Mouse (Mus musculus) MEL (cell line): Measurements from ENCODE around the gene Gipc1. TPM values are rescaled to one million over a fixed set of nuclear protein-coding genes. Genes with fewer than 3 reads are reported as not detected.

ENCODE experiments used
- DNase-seq: peaks from one replicate; pipeline ENCODE4 v3.0.0; 2011; ENCODE audit warnings: low read depth, low spot score
- H3K27ac ChIP-seq: 2 replicates; pipeline ENCODE4 v1.5.1; 2012; ENCODE audit warnings: low read depth, mild to moderate bottlenecking, control low read depth, low read length, moderate library complexity; ENCODE audit not compliant: control insufficient read depth
- H3K27me3 ChIP-seq, 2 experiments: fragments of 150-350 bp in 1 of 2; sonication (generic) in 1 of 2; 2 replicates each; pipeline ENCODE4 v1.6.1; 2012; ENCODE audit warnings: low read length in 2 of 2, mild to moderate bottlenecking in 2 of 2, improper control_type of control experiment in 1 of 2, moderate library complexity in 1 of 2; ENCODE audit not compliant: insufficient read depth in 2 of 2, control insufficient read depth in 1 of 2
- H3K36me3 ChIP-seq, 2 experiments: 2 replicates each; pipeline ENCODE4 v1.6.1; 2012 to 2014; ENCODE audit warnings: low read length in 2 of 2, improper control_type of control experiment in 1 of 2, inconsistent platforms in 1 of 2, mild to moderate bottlenecking in 1 of 2; ENCODE audit not compliant: insufficient read depth in 2 of 2, control insufficient read depth in 1 of 2
- H3K4me1 ChIP-seq, 2 experiments: fragments of 150-350 bp in 1 of 2; sonication (generic) in 1 of 2; 2 replicates each; pipeline ENCODE4 v1.6.1; 2012; ENCODE audit warnings: low read length in 2 of 2, improper control_type of control experiment in 1 of 2, mild to moderate bottlenecking in 1 of 2; ENCODE audit not compliant: insufficient read depth in 2 of 2, control insufficient read depth in 1 of 2
- H3K4me3 ChIP-seq, 2 experiments: fragments of 150-350 bp in 1 of 2; sonication (generic) in 1 of 2; 2 replicates each; pipeline ENCODE4 v1.5.1; 2012; ENCODE audit warnings: low read depth in 2 of 2, low read length in 2 of 2, mild to moderate bottlenecking in 2 of 2, moderate library complexity in 2 of 2, control low read depth in 1 of 2, improper control_type of control experiment in 1 of 2; ENCODE audit not compliant: control insufficient read depth in 1 of 2, insufficient read depth in 1 of 2
- H3K79me2 ChIP-seq: 2 replicates; pipeline ENCODE4 v1.6.1; 2012; ENCODE audit warnings: mild to moderate bottlenecking, low read length, moderate library complexity; ENCODE audit not compliant: control insufficient read depth, poor library complexity, insufficient read depth
- H3K9ac ChIP-seq: 2 replicates; pipeline ENCODE4 v1.6.1; 2012; ENCODE audit warnings: low read depth, mild to moderate bottlenecking, control low read depth, low read length, moderate library complexity; ENCODE audit not compliant: control insufficient read depth, poor library complexity, severe bottlenecking
- H3K9me3 ChIP-seq: fragments of 150-350 bp; sonication (generic); replicated peaks from 2 replicates; pipeline ENCODE4 v1.6.1; 2012; ENCODE audit warnings: mild to moderate bottlenecking, low read length, improper control_type of control experiment, moderate library complexity; ENCODE audit not compliant: insufficient read depth
- BHLHE40 ChIP-seq: IDR thresholded peaks from 2 replicates; pipeline ENCODE4 v1.6.1; 2012; ENCODE audit warnings: low read depth, mild to moderate bottlenecking, inconsistent platforms, low read length, improper control_type of control experiment, borderline replicate concordance
- CHD1 ChIP-seq: IDR thresholded peaks from 2 replicates; pipeline ENCODE4 v1.6.1; 2012; ENCODE audit warnings: low read depth, mild to moderate bottlenecking, inconsistent platforms, low read length, improper control_type of control experiment
- CHD2 ChIP-seq: IDR thresholded peaks from 2 replicates; pipeline ENCODE4 v1.6.1; 2011; ENCODE audit warnings: low read length, improper control_type of control experiment
- CTCF ChIP-seq, 3 experiments: IDR thresholded peaks in 2 of 3; conservative IDR thresholded peaks in 1 of 3; 2 replicates each; pipeline ENCODE4 v1.5.1; 2011 to 2012; ENCODE audit warnings: low read length in 3 of 3, low read depth in 2 of 3, mild to moderate bottlenecking in 2 of 3, improper control_type of control experiment in 1 of 3, inconsistent platforms in 1 of 3, mixed read lengths in 1 of 3, moderate library complexity in 1 of 3; ENCODE audit not compliant: control insufficient read depth in 1 of 3, insufficient read depth in 1 of 3, poor library complexity in 1 of 3, severe bottlenecking in 1 of 3
- E2F4 ChIP-seq: IDR thresholded peaks from 2 replicates; pipeline ENCODE4 v1.6.1; 2011; ENCODE audit warnings: low read depth, low read length, improper control_type of control experiment, borderline replicate concordance
- EP300 ChIP-seq, 2 experiments: IDR thresholded peaks; 2 replicates each; pipeline ENCODE4 v1.6.1; 2011; ENCODE audit warnings: improper control_type of control experiment in 2 of 2, low read length in 2 of 2, low read depth in 1 of 2, mild to moderate bottlenecking in 1 of 2
- JUND ChIP-seq: IDR thresholded peaks from 2 replicates; pipeline ENCODE4 v1.6.1; 2011; ENCODE audit warnings: low read depth, mild to moderate bottlenecking, improper control_type of control experiment, low read length
- KAT2A ChIP-seq: conservative IDR thresholded peaks from 2 replicates; pipeline ENCODE4 v1.6.1; 2012; ENCODE audit warnings: low read depth, low read length, improper control_type of control experiment, inconsistent platforms
- MAFK ChIP-seq: IDR thresholded peaks from 2 replicates; pipeline ENCODE4 v1.6.1; 2011; ENCODE audit warnings: low read depth, mild to moderate bottlenecking, low read length, improper control_type of control experiment, borderline replicate concordance
- MAZ ChIP-seq: IDR thresholded peaks from 2 replicates; pipeline ENCODE4 v1.6.1; 2012; ENCODE audit warnings: low read depth, mild to moderate bottlenecking, inconsistent platforms, low read length, improper control_type of control experiment
- MEF2A ChIP-seq: IDR thresholded peaks from 2 replicates; pipeline ENCODE4 v1.6.1; 2014; ENCODE audit warnings: low read depth, mild to moderate bottlenecking, inconsistent platforms, low read length, improper control_type of control experiment; ENCODE audit not compliant: poor library complexity, insufficient replicate concordance, severe bottlenecking; ENCODE audit errors: extremely low read depth
- MYC ChIP-seq: IDR thresholded peaks from 2 replicates; pipeline ENCODE4 v1.6.1; 2011; ENCODE audit warnings: low read depth, mild to moderate bottlenecking, low read length, improper control_type of control experiment, moderate library complexity
- POLR2A ChIP-seq, 2 experiments: IDR thresholded peaks; 2 replicates each; pipeline ENCODE4 v1.6.1; 2011 to 2012; ENCODE audit warnings: low read length in 2 of 2, mild to moderate bottlenecking in 2 of 2, control low read depth in 1 of 2, improper control_type of control experiment in 1 of 2, low read depth in 1 of 2, moderate library complexity in 1 of 2; ENCODE audit not compliant: control insufficient read depth in 1 of 2, insufficient read depth in 1 of 2, poor library complexity in 1 of 2
- SMC3 ChIP-seq: IDR thresholded peaks from 2 replicates; pipeline ENCODE4 v1.6.1; 2011; ENCODE audit warnings: low read depth, low read length, improper control_type of control experiment
- TBP ChIP-seq: IDR thresholded peaks from 2 replicates; pipeline ENCODE4 v1.8.0; 2011; ENCODE audit warnings: low read depth, low read length, improper control_type of control experiment
- TCF12 ChIP-seq: IDR thresholded peaks from 2 replicates; pipeline ENCODE4 v1.6.1; 2014; ENCODE audit warnings: low read depth, mild to moderate bottlenecking, inconsistent platforms, low read length, improper control_type of control experiment, moderate library complexity
- UBTF ChIP-seq: IDR thresholded peaks from 2 replicates; pipeline ENCODE4 v1.6.1; 2012; ENCODE audit warnings: low read depth, mild to moderate bottlenecking, inconsistent platforms, low read length, improper control_type of control experiment, moderate library complexity, borderline replicate concordance; ENCODE audit not compliant: insufficient read depth
- USF1 ChIP-seq: IDR thresholded peaks from 2 replicates; pipeline ENCODE4 v1.6.1; 2014; ENCODE audit warnings: low read depth, mild to moderate bottlenecking, inconsistent platforms, low read length, improper control_type of control experiment, moderate library complexity
- USF2 ChIP-seq, 2 experiments: IDR thresholded peaks; 2 replicates each; pipeline ENCODE4 v1.6.1; 2011 to 2012; ENCODE audit warnings: improper control_type of control experiment in 2 of 2, low read length in 2 of 2, borderline replicate concordance in 1 of 2, inconsistent platforms in 1 of 2, low read depth in 1 of 2, mild to moderate bottlenecking in 1 of 2; ENCODE audit not compliant: insufficient read depth in 1 of 2
- ZC3H11A ChIP-seq: IDR thresholded peaks from 2 replicates; pipeline ENCODE4 v1.6.1; 2012; ENCODE audit warnings: low read depth, mild to moderate bottlenecking, inconsistent platforms, low read length, improper control_type of control experiment
- ZKSCAN1 ChIP-seq: IDR thresholded peaks from 2 replicates; pipeline ENCODE4 v1.6.1; 2012; ENCODE audit warnings: low read depth, mild to moderate bottlenecking, inconsistent platforms, low read length, improper control_type of control experiment, moderate library complexity
- polyA plus RNA-seq, 2 experiments: library from polyadenylated mRNA; stranded (reverse) in 1 of 2; unstranded in 1 of 2; fragments of >175 nt in 1 of 2; fragments of >200 nt in 1 of 2; gene quantifications; 2 replicates each; pipeline versions ENCODE4 v1.2.1 to v1.2.4; 2012; ENCODE audit warnings: low replicate concordance in 2 of 2, low read depth in 1 of 2; ENCODE audit not compliant: insufficient read length in 2 of 2, insufficient read depth in 1 of 2, missing spikeins in 1 of 2
- total RNA-seq: library from RNA; depleted of rRNA; stranded (reverse); fragments of 300-350 nt; gene quantifications from 2 replicates; pipeline ENCODE4 v1.2.3, GENCODE M21; 2012

The Gipc1 gene
- total and polyA plus RNA-seq, 3 experiments, result 38.6 to 70.7 TPM; not detected in 1

DNA sequence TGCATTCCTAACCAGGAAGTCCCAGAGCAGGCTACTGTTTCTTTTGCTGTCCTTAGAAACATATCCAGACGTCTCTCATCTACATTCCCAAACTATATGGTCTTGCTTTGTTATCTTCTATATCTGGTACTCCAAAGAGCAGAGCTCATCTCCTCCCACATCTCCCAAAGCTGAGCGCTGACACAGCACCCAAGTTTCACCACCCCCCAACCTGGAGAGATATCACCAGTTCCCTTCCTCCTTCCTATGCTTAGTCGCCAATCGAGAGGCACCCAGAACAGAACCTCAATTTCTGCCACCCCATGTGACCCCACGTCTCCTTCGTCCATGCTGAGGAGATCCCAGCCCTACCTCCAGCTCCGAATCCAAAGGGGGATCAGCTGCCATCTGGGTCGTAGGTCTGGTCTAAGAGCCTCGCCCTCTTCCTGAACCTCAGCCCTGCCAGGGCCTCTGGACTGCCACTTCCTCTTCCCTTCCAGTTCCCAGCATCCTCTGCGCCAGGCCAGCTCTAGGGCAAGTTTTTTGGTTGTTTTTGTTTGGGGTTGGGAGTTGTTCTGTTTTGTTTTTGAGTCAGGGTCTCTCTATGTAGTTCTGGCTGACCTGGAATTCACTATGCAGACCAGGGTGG, 41.2 kb downstream of the Gipc1 start (continued):
- TF ChIP-seq JUND (no peak), SMC3 (no peak), BHLHE40 (no peak), CTCF (IDR thresholded peaks at IDR 0.05 in 2 of 3, conservative IDR thresholded peaks at IDR 0.05 in 1 of 3; ENCODE audit: control insufficient read depth in 1 of 3, insufficient read depth in 1 of 3, low read depth in 2 of 3, low read length in 3 of 3, poor library complexity in 1 of 3, severe bottlenecking in 1 of 3) (no peak), USF2 (IDR thresholded peaks at IDR 0.05; ENCODE audit: borderline replicate concordance in 1 of 2, insufficient read depth in 1 of 2, low read depth in 1 of 2, low read length in 2 of 2) (no peak), MYC (no peak), E2F4 (no peak), MAFK (0 out of 2 replicates have a peak, but pooled peaks have one; percentile 23), KAT2A (no peak), CHD1 (peak; percentile 30; the same call in 1 of the 2 replicates), UBTF (no peak), TBP (0 out of 2 replicates have a peak, but pooled peaks have one; percentile 16), USF1 (peak; percentile 46; the same call in 1 of the 2 replicates), ZKSCAN1 (no peak), TCF12 (peak; percentile 27; the same call in 1 of the 2 replicates), POLR2A (IDR thresholded peaks at IDR 0.05; ENCODE audit: control insufficient read depth in 1 of 2, insufficient read depth in 1 of 2, low read depth in 1 of 2, low read length in 2 of 2, poor library complexity in 1 of 2) (peak in 1 of 2 experiments; percentile 63; a peak in 2 of 4 replicates), MEF2A (no peak), EP300 (IDR thresholded peaks at IDR 0.05; ENCODE audit: low read depth in 1 of 2, low read length in 2 of 2) (peak in 1 of 2 experiments; percentile 32; a peak in 3 of 4 replicates), ZC3H11A (no peak), CHD2 (no peak), MAZ (peak; percentile 41; the same call in 1 of the 2 replicates)

DNA sequence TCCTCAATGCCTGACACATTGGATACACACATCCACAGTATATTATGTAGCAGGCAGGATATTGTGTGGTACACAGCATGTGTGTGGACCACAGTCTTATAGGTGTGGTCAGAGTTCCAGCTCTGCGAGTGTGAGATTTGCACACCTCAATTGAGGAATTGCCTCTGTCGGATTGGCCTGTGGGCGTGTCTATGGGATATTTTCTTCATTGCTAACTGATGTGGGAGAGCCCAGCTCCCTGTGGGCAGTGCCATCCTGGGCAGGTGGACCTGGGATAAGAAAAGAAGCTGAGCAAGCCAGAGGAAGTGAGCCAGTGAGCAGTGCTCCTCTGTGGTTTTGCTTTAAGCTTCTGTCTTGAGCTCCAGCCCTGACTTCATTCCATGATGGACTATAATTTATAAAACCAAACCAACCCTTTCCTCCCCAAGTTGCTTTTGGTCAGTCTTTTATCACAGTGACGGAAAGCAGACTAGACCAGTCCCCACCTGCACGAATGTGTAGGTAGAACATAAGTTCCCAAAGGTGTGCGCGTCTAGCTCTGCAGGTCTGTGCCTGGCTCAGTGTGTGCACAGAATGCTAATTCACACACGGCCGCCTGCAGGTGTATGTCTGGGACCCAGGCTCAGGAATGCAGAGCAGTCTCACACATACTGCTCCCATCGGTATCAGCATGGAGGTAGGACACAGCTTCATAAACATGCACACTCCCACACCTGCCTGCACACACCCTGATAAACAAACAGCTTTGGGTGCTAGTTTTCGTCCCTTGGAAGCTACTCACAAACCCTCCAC, 42.1 kb downstream of the Gipc1 start:
- peaks cover 13 to 14% of the 10 kb centered on the region in 2 experiments for H3K36me3 ChIP-seq
- DNase-seq, result no peak
- H3K9ac ChIP-seq, result no peak overlapping the region
- no peaks in the 10 kb centered on the region for H3K27me3 ChIP-seq
- peaks cover 39% of the 10 kb centered on the region for H3K79me2 ChIP-seq
- no peaks in the 10 kb centered on the region for H3K9me3 ChIP-seq
- H3K4me3 ChIP-seq, result no peak overlapping the region
- peaks cover 4 to 28% of the 10 kb centered on the region in 2 experiments for H3K4me1 ChIP-seq
- peak overlapping the region; percentile 34; the same call in 1 of the 2 replicates for H3K27ac ChIP-seq
- TF ChIP-seq USF2 (IDR thresholded peaks at IDR 0.05; ENCODE audit: borderline replicate concordance in 1 of 2, insufficient read depth in 1 of 2, low read depth in 1 of 2, low read length in 2 of 2) (no peak), MYC (no peak), CHD1 (no peak), E2F4 (no peak), MAFK (no peak), EP300 (IDR thresholded peaks at IDR 0.05; ENCODE audit: low read depth in 1 of 2, low read length in 2 of 2) (no peak), BHLHE40 (no peak), JUND (no peak)
- TF ChIP-seq, all 39 proteins: peak for 0
